Mouse (Mus musculus): ENCODE measurements around the gene Osbp.
A peak's percentile ranks its signal among the peaks of the same experiment; 100 is the strongest.
"Not testable (repeated sequence)": the region's sequence is repeated elsewhere in the genome, so short reads cannot be mapped to it uniquely, and the experiment has no call there.

Gene Osbp

GRCm38 (mm10) chr19:11965023-11965942 is at the start of gene Osbp:
Gene Osbp, plus strand, starts transcription at chr19:11965941.
- DNase-seq: peak; percentile 99

- DNase-seq: no peak
Observed at GRCm38 (mm10) chr19:11922068-11922467, 43.7 kb upstream of the Osbp start.

GRCm38 (mm10) chr19:11922515-11922914 is 43.2 kb upstream of the Osbp start:
- not testable (repeated sequence) for DNase-seq

- DNase-seq: no peak
Observed at GRCm38 (mm10) chr19:11926380-11926779, 39.4 kb upstream of the Osbp start.

GRCm38 (mm10) chr19:11928025-11928748 is 37.6 kb upstream of the Osbp start:
- no peak for DNase-seq

DNA sequence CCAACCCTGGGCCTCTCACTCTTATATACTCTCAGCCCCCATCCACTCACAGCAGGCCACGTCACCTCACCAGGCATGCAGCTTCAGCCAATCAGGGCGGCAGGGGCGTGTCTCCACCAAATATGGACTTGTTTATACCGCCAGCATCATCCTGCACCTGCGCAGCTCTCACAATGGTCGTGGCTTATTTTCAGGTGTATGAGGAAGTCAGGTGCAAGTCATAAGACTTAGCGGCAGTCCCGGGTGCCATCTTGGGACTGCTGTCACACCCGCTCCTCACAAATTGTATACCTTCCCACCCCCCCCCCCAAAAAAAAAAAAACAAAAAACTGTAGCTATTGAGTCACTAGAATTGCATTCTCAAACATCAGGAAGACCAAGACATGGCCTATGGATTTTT is 19.3 kb upstream of the Osbp start:
- DNase-seq: not testable (repeated sequence)

- DNase-seq: no peak
Observed at GRCm38 (mm10) chr19:11949878-11950277, 15.9 kb upstream of the Osbp start.

DNA sequence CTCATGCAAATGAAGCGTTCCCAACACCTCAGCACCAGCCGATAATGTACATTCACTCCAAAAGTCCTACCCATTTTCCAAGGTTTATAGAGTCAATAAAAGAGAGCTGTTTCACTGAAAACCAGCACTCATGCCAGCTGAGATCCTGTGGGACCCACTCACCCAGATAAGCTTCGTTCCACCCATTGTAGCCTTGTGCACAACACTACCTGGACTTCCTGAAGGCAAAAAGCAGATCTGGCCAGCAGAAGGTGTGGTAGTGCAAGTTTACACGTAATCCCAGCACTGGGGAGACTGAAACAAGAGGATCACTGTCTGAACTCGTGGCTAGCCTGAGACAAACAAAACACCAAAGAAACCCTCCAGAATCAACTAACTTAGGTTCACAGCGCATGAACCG is 15.0 kb upstream of the Osbp start:
- no peak for DNase-seq

DNA sequence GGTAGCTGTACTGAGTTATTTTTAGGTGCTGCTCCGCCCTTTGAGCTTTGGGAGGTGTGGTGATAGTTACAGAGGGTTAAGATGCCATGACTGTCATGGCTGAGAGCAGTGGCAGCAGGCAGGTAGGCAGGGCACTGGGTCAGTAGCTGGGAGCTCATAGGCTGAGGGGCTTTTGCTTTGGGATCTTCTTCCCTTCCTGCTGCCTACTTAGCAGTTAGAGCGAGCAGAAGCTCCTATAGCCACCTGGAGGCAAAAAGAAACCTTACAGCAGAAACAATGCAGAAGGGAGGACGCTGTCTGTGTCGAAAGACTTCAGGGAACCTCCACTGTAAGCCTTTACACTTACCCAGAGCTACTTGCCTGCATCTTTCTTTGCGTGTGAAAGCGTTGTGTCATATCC is 11.5 kb upstream of the Osbp start:
- DNase-seq: no peak

- DNase-seq: no peak
Observed at GRCm38 (mm10) chr19:11956636-11957035, 9.1 kb upstream of the Osbp start.

GRCm38 (mm10) chr19:11957396-11957795 is 8.3 kb upstream of the Osbp start:
- no peak for DNase-seq

DNA sequence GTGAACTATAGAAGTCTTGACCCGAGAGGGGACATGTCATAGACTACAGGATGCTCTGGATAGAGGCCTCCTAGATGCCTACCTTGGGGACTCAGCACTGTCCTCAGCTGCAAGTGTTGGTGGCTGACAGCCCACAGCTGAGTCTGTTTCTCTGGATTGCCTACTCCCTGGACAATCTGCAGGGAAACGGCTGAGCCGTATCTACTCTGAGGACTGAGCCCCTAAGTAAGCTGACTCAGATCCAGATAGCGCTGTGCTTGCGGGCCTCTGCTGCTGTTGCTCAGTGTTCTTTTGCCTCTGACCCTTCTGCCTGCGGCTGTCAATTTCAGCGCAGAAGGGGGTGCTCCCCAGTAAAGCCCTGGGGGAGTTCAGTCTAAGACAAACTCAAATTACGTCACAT is 7.9 kb upstream of the Osbp start:
- no peak for DNase-seq

GRCm38 (mm10) chr19:11964266-11964665 is 1.5 kb upstream of the Osbp start:
- DNase-seq: no peak

- DNase-seq: peak; percentile 68
Observed at GRCm38 (mm10) chr19:11966201-11966636, 478 bp downstream of the Osbp start.

DNA sequence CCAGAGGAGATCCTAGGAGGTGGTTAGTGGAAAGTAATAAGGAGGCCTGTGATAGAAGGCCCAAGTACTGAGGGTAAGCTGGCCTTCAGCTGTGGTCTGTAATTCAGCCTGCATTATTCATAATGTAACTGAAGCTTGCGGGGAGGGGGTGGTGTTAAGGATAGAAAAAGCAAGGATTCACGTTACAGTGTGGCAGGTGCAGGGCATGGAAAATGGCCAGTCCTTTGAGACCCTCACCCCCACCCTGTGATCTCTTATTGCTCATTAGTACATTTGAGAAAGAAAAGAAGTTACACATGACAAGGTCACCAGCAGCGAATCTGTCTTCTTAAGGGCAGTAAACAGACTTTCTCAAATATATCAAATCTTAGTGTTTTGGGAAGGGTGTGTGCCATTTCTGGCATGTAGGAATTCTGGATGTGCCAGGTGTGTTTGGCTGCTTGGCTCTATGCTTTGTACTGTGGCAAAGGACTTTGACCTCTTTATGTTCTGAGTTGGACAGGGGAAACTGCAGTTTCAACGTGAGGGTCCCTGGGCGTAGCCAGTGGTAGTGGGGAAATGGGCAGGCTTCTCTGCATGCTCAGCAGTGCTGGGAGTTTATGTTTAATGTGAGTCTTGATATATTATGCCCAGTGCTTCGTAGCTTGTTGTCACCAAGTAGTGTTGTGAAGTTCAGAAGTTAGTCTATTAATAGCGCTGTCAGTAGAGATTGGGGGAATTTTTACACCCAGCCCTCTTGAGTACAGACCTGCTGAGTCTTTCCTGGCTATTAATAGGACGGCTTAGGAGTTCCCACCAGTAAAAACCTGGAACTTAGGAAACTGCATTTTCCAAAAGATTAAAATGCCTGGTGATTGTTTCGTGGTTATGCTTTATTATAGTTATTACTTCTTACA is 3.7 kb downstream of the Osbp start:
- no peak for DNase-seq

GRCm38 (mm10) chr19:11973511-11974222 is 7.9 kb downstream of the Osbp start:
- no peak for DNase-seq

- no peak for DNase-seq
Observed at GRCm38 (mm10) chr19:11974223-11974540, 8.4 kb downstream of the Osbp start.

DNA sequence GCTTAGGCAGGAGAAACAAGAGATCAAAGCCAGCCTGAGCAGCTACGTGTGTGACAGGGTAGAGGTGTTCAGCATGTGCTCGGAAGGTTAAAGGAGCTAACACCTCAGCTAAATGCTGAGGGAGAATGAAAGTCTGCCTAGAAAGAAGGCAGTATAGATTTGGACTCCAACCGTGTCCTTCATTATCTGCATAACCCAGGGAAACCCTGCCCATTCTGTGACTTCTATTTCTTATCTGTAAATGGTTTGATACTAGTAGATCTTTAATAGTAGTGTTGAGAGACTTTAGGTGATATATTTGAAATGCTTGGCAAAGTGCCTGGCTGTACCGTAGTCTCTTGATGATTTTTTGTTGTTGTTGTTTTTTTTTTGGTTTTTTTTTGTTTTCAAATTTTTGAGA is 9.9 kb downstream of the Osbp start:
- DNase-seq: no peak

DNA sequence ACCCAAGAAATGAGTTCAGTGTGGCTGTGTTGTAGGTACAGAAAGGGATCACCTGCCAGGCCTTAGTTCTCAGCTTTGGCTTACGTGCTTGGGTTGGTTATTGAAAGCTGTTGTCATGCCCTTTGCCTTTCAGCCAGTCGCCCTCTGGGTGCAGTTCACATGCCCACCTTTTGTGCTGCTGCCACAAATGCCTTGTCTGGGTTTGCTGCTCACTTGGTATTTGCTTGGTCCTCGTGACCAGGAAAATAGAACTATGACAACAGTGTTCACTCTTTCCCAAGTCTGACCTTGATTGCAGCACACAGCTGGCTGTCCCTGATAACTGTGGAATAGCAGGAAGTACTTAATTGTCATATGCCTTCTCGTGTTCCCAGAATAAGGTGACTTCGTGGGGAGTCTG is 11.6 kb downstream of the Osbp start:
- peak; percentile 39 for DNase-seq

DNA sequence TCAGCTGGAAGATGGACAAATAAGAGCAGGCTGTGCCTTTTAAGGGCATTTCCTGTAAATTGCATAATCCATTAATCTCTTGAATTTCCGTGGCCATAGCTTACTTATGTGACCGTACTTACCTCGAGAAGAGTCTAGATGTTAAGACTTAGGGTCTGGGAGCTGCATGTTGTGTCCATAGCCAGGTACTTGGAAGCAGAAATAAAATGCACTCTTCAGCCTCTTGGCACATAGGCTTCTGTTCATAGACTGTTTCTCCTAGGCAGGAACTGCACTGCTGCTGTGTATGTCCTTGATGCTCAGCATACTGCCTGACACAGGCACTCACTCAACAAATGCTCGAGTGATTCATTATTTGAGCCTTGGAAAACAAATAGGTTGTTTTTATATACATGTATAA is 14.7 kb downstream of the Osbp start:
- DNase-seq: no peak

- not testable (repeated sequence) for DNase-seq
Observed at GRCm38 (mm10) chr19:11984614-11985013, 18.9 kb downstream of the Osbp start.

- DNase-seq: no peak
Observed at GRCm38 (mm10) chr19:11987841-11988240, 22.1 kb downstream of the Osbp start.

All from kidney, postnatal 10 days (tissue).